Mouse (Mus musculus) kidney, embryonic 15.5 days (tissue): ENCODE results near the gene Nprl3. TPM values are rescaled to one million over a fixed set of nuclear protein-coding genes. Genes with fewer than 3 reads are reported as not detected.

ENCODE experiments used
- ATAC-seq: fragments of 200-750 bp; cut with Nextera tagmentation; replicated peaks from 2 replicates; pipeline ENCODE4 v1.8.0; 2017; ENCODE audit warnings: moderate TSS enrichment; ENCODE audit not compliant: low FRiP score
- H3K27ac ChIP-seq: fragments of 300-500 bp; sonication (generic); 2 replicates; pipeline ENCODE4 v1.5.1; 2015; ENCODE audit warnings: mild to moderate bottlenecking, inconsistent platforms
- H3K27me3 ChIP-seq: fragments of 300-500 bp; sonication (generic); 2 replicates; pipeline ENCODE4 v1.6.1; 2015; ENCODE audit warnings: inconsistent platforms
- H3K36me3 ChIP-seq: fragments of 300-500 bp; sonication (generic); 2 replicates; pipeline ENCODE4 v1.6.1; 2015; ENCODE audit warnings: inconsistent platforms
- H3K4me1 ChIP-seq: fragments of 300-500 bp; sonication (generic); 2 replicates; pipeline ENCODE4 v1.6.1; 2015; ENCODE audit warnings: inconsistent platforms
- H3K4me2 ChIP-seq: fragments of 300-500 bp; sonication (generic); 2 replicates; pipeline ENCODE4 v1.6.1; 2015; ENCODE audit warnings: moderate library complexity, mild to moderate bottlenecking, inconsistent platforms
- H3K4me3 ChIP-seq: fragments of 300-500 bp; sonication (generic); replicated peaks from 2 replicates; pipeline ENCODE4 v1.5.1; 2015; ENCODE audit warnings: mild to moderate bottlenecking, inconsistent platforms
- H3K9ac ChIP-seq: fragments of 300-500 bp; sonication (generic); 2 replicates; pipeline ENCODE4 v1.6.1; 2015; ENCODE audit warnings: mild to moderate bottlenecking, inconsistent platforms
- H3K9me3 ChIP-seq: fragments of 300-500 bp; sonication (generic); replicated peaks from 2 replicates; pipeline ENCODE4 v1.6.1; 2016; ENCODE audit warnings: inconsistent platforms
- WGBS: fragments of 180-500 bp; shearing (Covaris S2); methylation state at CpG from one replicate; pipeline ENCODE4 v1.1.7; 2015; ENCODE audit warnings: mixed read lengths; 5-methylcytosine and 5-hydroxymethylcytosine counted together
- polyA plus RNA-seq: library from polyadenylated mRNA; unstranded; fragments of >200 nt; fragmentation: Nextera tagmentation; extraction: Ambion mirVana; gene quantifications from 2 replicates; pipeline ENCODE4 v1.2.1, GENCODE M21; 2015

Nprl3 gene
- polyA plus RNA-seq, 1 experiment from 2014 or later: 43.9 TPM

DNA sequence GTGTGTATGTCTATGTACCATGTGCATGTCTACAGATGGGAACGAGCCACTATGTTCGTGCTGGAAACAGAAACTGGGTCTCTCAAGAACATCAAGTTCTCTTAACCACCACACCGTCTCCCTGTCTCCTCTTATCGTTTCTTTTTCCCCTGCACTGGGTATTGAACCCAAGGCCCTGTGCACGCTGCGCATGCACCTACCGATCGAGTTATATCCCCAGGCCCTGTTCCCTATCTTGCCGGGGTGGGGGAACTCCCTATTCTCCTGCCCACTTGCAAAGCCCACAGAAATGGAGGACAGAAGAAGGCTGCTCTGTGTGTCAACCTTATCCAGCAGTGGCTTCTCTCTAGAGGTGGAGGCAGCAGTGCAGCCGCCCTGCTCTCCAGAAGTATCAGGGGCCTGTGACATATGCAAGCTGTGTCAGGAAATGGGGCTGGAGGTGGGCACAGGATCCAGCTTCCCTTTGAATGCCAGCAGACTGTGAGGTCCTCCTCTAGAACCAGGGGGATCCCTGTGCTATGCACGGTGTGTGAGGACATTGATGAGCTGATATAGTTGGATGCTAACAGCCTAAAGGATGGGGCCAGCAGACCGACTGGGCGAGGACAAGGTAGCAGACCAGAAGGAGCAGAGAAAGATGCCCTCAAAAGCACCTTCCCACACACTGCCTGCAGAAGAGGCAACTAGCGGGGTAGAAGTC, 69.1 kb downstream of the Nprl3 start:
- no peaks in the 10 kb centered on the region for H3K4me1 ChIP-seq
- ATAC-seq: no peak
- no peak overlapping the region for H3K27ac ChIP-seq
- H3K4me3 ChIP-seq: no peak overlapping the region
- H3K4me2 ChIP-seq: no peak overlapping the region
- H3K27me3 ChIP-seq: peaks cover 13% of the 10 kb centered on the region
- H3K9me3 ChIP-seq: no peaks in the 10 kb centered on the region
- WGBS: 74% methylated on average over 14 of the region's 14 CpGs
- no peaks in the 10 kb centered on the region for H3K36me3 ChIP-seq
- no peak overlapping the region for H3K9ac ChIP-seq

DNA sequence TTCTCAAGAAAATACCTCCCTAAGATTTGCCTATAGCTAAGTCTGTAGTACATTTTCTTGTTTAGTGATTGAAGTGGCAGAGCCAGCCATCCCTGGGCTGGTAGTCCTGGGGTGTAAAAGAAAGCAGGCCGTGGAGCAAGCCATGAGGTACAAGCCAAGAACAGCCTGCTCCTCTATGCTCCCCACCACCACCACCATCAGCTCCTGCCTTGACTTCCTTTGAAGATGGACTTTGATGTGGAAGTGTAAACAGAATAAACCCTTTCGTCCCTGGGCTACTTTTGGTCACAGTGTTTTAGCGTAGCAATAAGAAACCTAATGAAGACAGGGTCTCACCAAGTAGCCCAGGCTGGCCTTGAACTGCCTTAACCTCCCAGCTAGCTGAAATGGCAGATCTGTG, 69.7 kb downstream of the Nprl3 start:
- no peak for ATAC-seq
- Histone ChIP-seq H3K4me3 (no peak overlapping the region), H3K27me3 (peaks cover 10% of the 10 kb centered on the region), H3K9ac (no peak overlapping the region), H3K36me3 (no peaks in the 10 kb centered on the region), H3K27ac (no peak overlapping the region), H3K4me2 (no peak overlapping the region), H3K9me3 (no peaks in the 10 kb centered on the region), H3K4me1 (no peaks in the 10 kb centered on the region)
- WGBS: 26% methylated on average over 3 of the region's 3 CpGs

- Histone ChIP-seq H3K27ac (no peak overlapping the region), H3K9ac (no peak overlapping the region), H3K27me3 (peaks cover 4% of the 10 kb centered on the region; the same call in 1 of the 2 replicates), H3K4me3 (no peak overlapping the region), H3K4me2 (no peak overlapping the region), H3K36me3 (no peaks in the 10 kb centered on the region), H3K9me3 (no peaks in the 10 kb centered on the region), H3K4me1 (no peaks in the 10 kb centered on the region)
- 59% methylated on average over 6 of the region's 6 CpGs for WGBS
- ATAC-seq: no peak
Measured at GRCm38 (mm10) chr11:32196727-32197126, 70.8 kb downstream of the Nprl3 start.

- no peak overlapping the region for H3K9ac ChIP-seq
- no peak overlapping the region for H3K4me2 ChIP-seq
- no peaks in the 10 kb centered on the region for H3K9me3 ChIP-seq
- ATAC-seq: no peak
- 41% methylated on average over 11 of the region's 11 CpGs for WGBS
- no peaks in the 10 kb centered on the region for H3K4me1 ChIP-seq
- peaks cover 4% of the 10 kb centered on the region; the same call in 1 of the 2 replicates for H3K27me3 ChIP-seq
- no peak overlapping the region for H3K27ac ChIP-seq
- no peaks in the 10 kb centered on the region for H3K36me3 ChIP-seq
- no peak overlapping the region for H3K4me3 ChIP-seq
Measured at GRCm38 (mm10) chr11:32195867-32196540, 71.5 kb downstream of the Nprl3 start.

- no peak for ATAC-seq
- Histone ChIP-seq H3K36me3 (no peaks in the 10 kb centered on the region), H3K27ac (no peak overlapping the region), H3K27me3 (no peaks in the 10 kb centered on the region), H3K4me2 (no peak overlapping the region), H3K4me3 (no peak overlapping the region), H3K9ac (no peak overlapping the region), H3K4me1 (no peaks in the 10 kb centered on the region), H3K9me3 (no peaks in the 10 kb centered on the region)
- 85% methylated on average over 5 of the region's 5 CpGs for WGBS
Measured at GRCm38 (mm10) chr11:32194626-32195025, 72.9 kb downstream of the Nprl3 start.

GRCm38 (mm10) chr11:32194086-32194485, 73.4 kb downstream of the Nprl3 start:
- no peak overlapping the region for H3K27ac ChIP-seq
- H3K4me3 ChIP-seq: no peak overlapping the region
- no peaks in the 10 kb centered on the region for H3K27me3 ChIP-seq
- ATAC-seq: no peak
- H3K9ac ChIP-seq: no peak overlapping the region
- WGBS: 72% methylated on average over 10 of the region's 10 CpGs
- H3K36me3 ChIP-seq: no peaks in the 10 kb centered on the region
- H3K4me1 ChIP-seq: no peaks in the 10 kb centered on the region
- H3K4me2 ChIP-seq: no peak overlapping the region
- no peaks in the 10 kb centered on the region for H3K9me3 ChIP-seq

GRCm38 (mm10) chr11:32193156-32193555, 74.4 kb downstream of the Nprl3 start:
- no peak overlapping the region for H3K27ac ChIP-seq
- ATAC-seq: no peak
- H3K27me3 ChIP-seq: no peaks in the 10 kb centered on the region
- 81% methylated on average over 10 of the region's 10 CpGs for WGBS
- H3K9ac ChIP-seq: no peak overlapping the region
- H3K36me3 ChIP-seq: no peaks in the 10 kb centered on the region
- no peak overlapping the region for H3K4me2 ChIP-seq
- H3K9me3 ChIP-seq: no peaks in the 10 kb centered on the region
- H3K4me3 ChIP-seq: no peak overlapping the region
- no peaks in the 10 kb centered on the region for H3K4me1 ChIP-seq

DNA sequence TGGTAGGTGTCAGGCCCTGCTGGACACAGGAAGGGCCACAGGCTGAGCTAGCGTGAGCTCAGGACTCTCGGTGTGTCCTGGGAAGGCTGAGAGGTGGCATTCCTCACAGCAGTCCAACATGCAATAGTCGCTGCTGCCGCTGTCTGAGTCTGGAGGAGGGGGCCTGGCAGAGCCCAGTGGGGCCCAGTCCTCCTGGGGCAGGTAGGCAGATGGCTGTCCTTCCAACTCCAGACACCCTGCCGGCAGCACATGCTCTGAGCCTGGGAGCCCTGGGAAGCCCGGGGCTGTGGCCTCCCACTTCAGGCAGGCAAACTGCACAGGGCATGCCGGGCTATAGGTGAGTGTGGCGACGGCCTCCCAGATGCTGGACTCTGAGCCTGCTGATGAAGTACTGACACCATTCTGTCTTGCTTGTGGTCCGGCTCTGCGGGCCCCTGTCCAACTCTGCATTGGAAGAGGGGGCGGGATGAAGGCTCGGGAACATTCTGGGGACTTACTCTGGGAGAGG, 76.8 kb downstream of the Nprl3 start:
- no peaks in the 10 kb centered on the region for H3K4me1 ChIP-seq
- no peak for ATAC-seq
- no peak overlapping the region for H3K4me3 ChIP-seq
- no peaks in the 10 kb centered on the region for H3K9me3 ChIP-seq
- H3K4me2 ChIP-seq: no peak overlapping the region
- H3K27ac ChIP-seq: no peak overlapping the region
- no peaks in the 10 kb centered on the region for H3K27me3 ChIP-seq
- H3K36me3 ChIP-seq: no peaks in the 10 kb centered on the region
- WGBS: 75% methylated on average over 13 of the region's 13 CpGs
- H3K9ac ChIP-seq: no peak overlapping the region

- Histone ChIP-seq H3K36me3 (no peaks in the 10 kb centered on the region), H3K4me2 (no peak overlapping the region), H3K9me3 (no peaks in the 10 kb centered on the region), H3K27ac (no peak overlapping the region), H3K9ac (no peak overlapping the region), H3K27me3 (no peaks in the 10 kb centered on the region), H3K4me3 (no peak overlapping the region), H3K4me1 (no peaks in the 10 kb centered on the region)
- WGBS: 81% methylated on average over 9 of the region's 9 CpGs
- no peak for ATAC-seq
Measured at GRCm38 (mm10) chr11:32190119-32190518, 77.4 kb downstream of the Nprl3 start.

DNA sequence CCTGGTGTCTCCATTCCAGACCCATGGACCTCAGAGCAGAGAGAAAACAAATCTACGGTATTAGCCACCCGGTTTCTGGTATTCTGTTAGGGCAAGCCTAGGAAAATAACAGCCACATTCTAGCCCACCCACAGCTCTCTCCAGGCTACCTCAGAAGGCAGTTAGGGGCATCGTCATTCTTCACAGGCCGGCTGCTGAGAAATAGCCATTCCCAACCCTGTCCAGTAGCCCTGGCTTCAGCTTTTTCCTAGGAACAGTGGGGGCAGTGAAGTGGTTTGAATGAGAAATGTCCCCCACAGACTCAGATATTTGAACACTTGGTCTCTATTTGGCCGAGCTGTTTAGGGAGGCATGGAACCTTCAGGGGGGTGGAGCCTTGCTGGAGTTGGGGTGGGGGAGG, 78.1 kb downstream of the Nprl3 start:
- Histone ChIP-seq H3K36me3 (no peaks in the 10 kb centered on the region), H3K9ac (no peak overlapping the region), H3K4me1 (no peaks in the 10 kb centered on the region), H3K27ac (no peak overlapping the region), H3K27me3 (no peaks in the 10 kb centered on the region), H3K4me2 (no peak overlapping the region), H3K9me3 (no peaks in the 10 kb centered on the region), H3K4me3 (no peak overlapping the region)
- ATAC-seq: no peak
- WGBS: 68% methylated on average over 5 of the region's 5 CpGs

- Histone ChIP-seq H3K4me3 (no peak overlapping the region), H3K9me3 (no peaks in the 10 kb centered on the region), H3K4me2 (no peak overlapping the region), H3K4me1 (no peaks in the 10 kb centered on the region), H3K9ac (no peak overlapping the region), H3K27ac (no peak overlapping the region), H3K36me3 (no peaks in the 10 kb centered on the region), H3K27me3 (no peaks in the 10 kb centered on the region)
- ATAC-seq: no peak
- 79% methylated on average over 12 of the region's 12 CpGs for WGBS
Measured at GRCm38 (mm10) chr11:32188881-32189280, 78.6 kb downstream of the Nprl3 start.

DNA sequence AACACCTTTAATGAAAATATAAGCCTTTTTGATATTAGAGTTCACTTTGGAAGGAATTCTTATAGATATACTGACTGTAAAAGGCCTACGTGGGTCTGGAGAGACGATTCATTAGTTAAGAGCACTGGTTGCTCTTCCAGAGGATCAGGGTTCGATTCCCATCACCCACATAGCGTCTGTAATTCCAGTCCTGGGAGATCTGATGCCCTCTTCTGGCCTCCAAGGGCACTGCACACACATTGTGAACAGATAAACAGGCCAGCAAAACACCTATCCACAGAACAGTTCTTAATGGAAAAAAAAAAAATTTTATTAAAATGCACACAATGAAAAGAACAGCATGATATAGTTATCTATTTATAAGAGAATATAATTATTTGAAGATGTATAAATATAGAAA, 80.3 kb downstream of the Nprl3 start:
- ATAC-seq: no peak
- no peaks in the 10 kb centered on the region for H3K36me3 ChIP-seq
- no peaks in the 10 kb centered on the region for H3K27me3 ChIP-seq
- H3K9ac ChIP-seq: no peak overlapping the region
- H3K4me3 ChIP-seq: no peak overlapping the region
- no peaks in the 10 kb centered on the region for H3K9me3 ChIP-seq
- H3K27ac ChIP-seq: no peak overlapping the region
- H3K4me2 ChIP-seq: no peak overlapping the region
- 87% methylated on average over 4 of the region's 4 CpGs for WGBS
- H3K4me1 ChIP-seq: no peaks in the 10 kb centered on the region
